Mouse (Mus musculus): ENCODE measurements around the gene Usp10.

GRCm38 (mm10) chr8:119927422-119928092 lies 17.4 kb downstream of the Usp10 start:
- peak; percentile 78 for TF ChIP-seq CTCF (IDR thresholded peaks at IDR 0.05; ENCODE audit: low read depth, low read length)
- TF ChIP-seq POLR2A (IDR thresholded peaks at IDR 0.05; ENCODE audit: extremely low read depth, insufficient read depth, low read length): no peak
